Mouse (Mus musculus) retina, postnatal 7 days (tissue): ENCODE data around the gene Cspg5.
A peak's percentile ranks its signal among the peaks of the same experiment; 100 is the strongest.

Experiments used
- DNase-seq: peaks from one replicate; pipeline ENCODE4 v3.0.0-alpha.2; 2012; ENCODE audit warnings: low read depth, low spot score

Cspg5 gene

DNA sequence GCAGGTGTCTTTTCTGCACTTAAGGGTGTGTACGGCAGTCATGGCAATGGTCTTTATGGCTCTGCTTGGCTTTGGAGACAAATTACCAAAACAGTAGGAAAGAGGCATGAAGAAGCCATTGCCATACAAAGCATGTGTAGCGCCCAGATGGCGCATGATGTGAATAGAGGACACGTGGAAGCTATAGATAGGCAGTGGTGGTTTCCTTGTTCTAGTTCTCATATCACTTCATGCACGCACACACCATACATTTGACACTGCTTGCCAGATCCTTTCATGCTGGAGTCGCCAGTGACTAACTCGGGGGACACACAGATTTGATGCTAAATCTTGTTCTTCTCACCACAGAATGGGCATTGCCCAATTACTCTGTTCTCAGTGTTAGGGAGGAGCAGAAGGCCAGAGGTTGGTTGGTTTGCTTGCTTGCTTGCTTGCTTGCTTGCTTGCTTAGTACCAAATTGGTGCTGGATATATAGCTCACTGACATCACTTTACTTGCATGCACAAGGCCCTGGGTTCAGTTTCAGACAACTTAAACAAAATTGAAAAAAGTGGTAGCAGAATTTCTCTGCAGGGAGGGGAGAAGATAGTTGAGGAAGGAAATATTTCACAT, at the start of gene Cspg5:
Gene Cspg5 (plus strand): TSS at position 563 of the 613 bp plus-strand sequence.
- DNase-seq: no peak

DNA sequence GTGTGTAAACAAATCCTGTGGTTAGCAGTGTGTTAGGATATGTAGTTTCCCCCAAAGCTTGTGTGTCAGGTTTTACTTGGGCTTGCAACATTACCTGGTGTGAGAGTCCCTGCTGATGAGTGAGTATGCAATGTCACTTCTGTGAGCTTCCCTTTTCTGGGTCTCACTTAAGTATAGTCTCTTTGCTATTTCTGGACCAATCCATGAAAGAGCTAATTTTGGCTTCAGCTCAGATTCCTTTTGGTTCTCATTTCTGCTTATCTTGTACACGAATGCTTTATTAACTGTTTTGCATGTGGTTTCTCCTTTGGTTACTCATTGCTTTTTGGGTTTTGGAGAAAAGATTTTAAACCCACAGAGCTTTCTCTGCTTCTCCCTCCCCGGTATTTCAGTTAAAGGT, 43.7 kb upstream of the Cspg5 start:
- DNase-seq: no peak

DNA sequence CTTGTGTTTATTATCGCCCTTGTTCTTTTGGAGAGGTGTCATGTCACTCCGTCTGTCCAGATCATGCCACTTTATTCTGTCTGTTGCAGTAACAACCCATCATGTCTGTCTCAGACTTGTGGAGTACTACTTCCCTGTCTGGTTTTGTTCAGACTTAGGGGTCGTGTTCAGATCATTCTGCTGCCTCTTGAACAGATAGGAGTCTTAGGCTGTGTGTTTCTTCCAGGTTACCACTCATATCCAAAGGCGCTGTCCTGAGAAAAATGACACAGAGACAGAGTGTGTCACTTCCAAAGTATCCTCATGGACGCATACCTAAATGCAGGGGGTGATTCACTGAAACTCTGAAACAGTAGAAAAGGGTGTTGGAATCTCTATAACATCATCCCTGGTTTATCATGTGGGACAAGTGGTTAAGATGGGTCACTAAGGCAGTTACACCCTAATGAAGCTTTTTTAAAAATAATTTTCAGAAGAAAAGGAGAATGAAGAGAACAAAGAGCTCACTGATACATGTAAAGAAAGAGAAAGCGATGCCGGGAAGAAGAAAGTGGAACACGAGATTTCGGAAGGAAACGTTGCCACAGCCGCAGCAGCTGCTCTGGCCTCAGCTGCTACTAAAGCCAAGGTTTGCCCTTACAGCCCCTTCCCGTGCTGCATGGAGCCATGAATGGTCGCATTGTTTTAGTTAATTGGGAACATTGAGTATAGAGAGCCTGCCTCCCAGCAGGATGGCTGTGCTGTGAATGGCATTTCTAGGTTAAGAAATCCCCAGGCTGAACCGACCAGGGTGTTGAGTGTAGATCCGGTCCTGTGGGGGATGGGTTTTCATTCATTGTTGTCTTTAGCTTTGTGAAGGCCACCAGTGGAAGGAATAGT, 37.8 kb upstream of the Cspg5 start:
- DNase-seq: peak; percentile 34

DNA sequence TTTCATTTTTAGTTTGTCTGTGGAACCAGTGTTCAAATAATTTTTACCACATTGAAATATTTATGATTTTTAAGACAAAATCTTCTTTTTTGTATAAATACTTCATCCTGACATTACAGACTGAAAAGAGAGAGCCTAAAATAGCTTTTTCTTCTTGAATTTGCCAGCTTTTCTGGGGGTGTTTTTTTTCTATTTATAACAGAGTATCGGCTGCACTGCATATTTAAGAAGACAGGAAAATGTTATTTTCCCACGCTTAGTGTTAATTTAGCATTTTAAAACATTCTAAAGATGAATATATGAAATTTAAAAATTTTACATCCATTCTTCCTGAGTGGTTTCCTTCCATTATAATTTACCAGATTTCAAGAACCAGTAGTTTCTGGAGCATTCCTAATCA, 37.1 kb upstream of the Cspg5 start:
- DNase-seq: no peak

DNA sequence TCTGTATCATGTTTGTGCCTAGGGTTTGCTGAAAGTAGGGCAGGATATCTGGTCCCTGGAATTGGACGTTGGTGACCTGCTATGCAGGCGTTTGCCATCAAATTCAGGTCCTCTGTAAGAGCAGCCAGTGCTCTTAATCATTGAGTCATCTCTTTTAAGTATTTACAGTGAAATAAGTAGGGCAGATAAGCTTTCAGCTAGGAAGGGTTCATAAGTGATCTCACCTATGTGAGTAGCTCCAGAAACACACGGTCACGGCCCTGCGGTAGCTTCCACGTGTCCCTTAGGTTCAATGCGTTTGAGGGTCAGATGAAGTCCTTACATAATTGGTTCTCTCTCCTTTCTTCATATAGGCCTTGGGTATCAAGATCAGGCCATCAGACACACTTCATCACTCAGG, 35.3 kb upstream of the Cspg5 start:
- DNase-seq: no peak

DNA sequence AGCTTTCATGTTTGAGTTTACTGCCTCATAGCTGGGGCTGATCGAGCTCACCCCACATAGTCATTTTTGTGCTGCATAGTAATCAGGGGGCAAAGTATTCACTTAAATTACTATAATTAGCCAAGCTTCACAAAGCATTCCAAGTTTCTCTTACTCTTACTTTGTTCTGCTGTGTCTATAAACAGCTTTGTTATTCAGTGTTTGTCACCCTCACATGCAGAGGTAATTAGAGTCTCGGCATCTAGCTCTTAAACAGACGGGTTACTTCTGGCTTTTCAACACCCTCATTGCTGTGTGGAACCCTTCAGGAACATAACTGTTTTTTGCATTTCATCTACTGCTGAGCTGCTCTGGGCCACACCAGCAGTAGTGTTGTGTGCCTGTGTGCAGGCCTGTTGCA, 34.6 kb upstream of the Cspg5 start:
- no peak for DNase-seq

DNA sequence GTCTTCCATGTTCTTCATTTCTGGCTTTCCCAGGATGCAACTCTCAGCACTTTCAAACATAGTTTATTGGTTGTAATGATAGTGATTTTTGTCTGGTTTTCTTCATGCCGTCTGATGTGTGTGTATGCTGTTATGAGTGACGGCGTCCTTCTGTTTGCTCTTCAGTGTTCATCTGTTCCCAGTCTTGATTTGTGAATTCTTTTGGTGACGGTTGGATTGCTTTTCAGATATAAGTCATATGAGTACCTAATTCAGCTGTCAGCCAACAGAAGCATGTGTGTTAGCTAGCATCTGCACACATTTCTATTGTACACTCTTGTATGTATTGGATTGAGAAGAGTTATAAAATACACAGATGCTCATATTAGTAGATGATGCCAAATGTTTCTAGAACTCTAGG, 19.3 kb upstream of the Cspg5 start:
- DNase-seq: no peak

DNA sequence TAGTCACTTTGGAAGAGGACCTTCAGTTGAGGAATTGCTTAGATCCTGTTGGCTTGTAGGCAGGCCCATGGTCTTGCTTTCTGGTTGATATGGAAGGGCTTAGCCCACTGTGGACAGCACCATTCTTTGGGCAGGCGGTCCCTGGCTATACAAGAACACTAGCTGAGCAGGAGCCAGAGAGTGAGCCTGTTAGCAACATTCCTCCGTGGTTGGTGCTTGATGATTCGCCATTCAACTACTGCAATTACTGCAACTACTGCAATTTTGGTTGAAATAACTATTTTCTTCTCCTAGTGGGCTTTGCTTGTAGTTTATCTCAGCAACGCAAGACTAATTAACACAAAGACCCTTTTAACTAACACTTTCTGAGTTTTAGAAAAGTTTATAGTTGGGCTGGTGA, 17.4 kb upstream of the Cspg5 start:
- no peak for DNase-seq

DNA sequence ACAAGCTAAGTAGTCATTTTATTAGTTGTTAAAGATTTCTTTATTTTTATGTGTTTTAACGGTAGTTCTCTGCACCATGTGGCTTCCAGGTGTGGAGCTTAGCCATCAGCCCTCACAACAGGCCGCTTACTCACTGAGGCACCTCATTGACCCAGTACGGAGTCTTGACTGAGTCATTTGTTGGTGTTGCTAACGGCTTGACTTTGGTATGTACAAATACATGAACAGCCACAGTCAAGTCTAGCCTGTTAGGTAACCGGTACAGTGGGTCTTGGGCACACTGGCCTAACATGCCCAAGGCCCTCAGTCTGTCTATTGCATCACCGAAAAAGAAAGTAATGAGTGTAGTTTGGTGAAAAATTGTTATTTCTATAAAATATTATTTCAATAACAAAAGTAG, 14.9 kb upstream of the Cspg5 start:
- DNase-seq: no peak

DNA sequence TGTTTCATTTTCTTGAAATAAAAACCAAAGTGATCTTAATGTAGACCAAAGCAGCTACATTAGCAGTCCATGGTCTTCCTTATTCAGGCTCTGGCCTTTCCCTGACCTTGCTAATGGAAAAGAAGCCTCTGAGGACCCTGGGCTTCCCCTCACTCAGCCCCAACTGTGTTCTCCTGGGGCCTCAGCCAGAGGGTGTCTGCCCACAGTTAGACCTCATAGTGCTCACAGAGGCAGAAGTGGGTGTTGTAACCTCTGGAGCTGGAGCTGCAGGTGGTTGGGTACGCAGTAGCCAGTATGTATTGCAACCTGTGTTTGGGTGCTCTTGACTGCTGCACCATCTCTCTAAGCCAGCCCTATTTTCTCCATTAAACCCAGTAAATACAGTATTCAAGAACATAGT, 14.5 kb upstream of the Cspg5 start:
- no peak for DNase-seq

DNA sequence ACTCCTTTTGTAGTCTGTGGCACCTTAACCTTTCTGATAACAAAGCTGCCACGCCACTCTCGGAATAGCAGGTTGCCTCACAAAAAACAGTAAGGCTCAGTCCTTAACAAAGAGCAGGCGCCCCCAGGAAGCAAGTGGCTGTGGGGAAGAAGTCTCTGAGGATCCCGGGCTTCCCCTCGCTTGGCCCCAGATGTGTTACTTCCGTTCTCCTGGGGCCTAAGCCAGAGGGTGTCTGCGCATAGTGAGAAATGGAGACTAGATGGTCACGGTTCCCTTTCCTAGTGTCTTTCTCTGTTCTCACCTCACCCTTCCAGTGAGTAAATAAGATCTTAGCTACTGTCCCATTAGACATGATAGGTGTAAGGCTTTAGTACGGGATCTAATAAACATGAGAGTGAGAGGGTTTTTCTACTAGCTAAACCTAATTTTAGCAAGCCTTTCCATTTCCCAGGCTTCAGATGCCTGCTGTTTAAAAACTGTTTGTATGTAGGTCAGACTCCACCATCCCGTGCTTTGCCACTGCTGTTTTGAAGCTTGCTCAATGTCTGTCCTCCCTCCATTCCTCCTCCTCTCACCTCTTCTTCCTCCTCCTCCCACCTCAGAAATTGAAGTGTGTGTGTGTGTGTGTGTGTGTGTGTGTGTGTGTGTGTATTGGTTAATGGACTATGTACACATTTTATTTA, 13.9 kb upstream of the Cspg5 start:
- no peak for DNase-seq

DNA sequence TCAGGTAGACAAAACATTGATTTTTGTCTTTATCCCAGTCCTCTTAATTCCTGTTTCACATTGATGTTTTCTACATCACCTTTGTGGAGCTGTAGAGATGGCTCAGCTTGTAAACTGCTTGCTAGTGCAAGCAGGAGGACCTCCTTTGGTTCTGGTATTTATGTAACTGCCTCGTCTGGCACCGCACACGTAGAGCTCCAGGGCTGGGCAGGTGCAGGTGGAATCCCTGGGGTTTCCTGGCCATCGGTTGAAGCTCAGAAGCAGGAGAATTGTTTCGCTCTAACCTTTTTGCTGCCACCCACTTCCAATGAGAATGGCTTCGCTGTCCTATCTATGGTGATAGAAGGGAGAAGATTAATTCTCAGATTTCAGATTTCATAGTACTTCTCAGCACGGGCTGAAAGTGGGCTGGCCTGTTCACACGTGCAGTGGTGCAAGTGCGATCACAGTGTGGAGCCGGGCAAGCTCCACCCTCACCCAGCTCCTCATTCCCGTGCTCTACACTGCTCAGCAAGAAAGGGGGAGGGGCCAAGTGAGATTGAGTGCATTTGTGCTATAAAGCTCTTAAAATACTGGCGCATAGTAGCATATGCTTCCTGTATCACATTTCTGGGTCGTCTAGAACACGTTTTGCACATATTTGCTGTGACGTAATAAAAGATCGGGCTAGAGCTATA, 13.1 kb upstream of the Cspg5 start:
- DNase-seq: no peak

DNA sequence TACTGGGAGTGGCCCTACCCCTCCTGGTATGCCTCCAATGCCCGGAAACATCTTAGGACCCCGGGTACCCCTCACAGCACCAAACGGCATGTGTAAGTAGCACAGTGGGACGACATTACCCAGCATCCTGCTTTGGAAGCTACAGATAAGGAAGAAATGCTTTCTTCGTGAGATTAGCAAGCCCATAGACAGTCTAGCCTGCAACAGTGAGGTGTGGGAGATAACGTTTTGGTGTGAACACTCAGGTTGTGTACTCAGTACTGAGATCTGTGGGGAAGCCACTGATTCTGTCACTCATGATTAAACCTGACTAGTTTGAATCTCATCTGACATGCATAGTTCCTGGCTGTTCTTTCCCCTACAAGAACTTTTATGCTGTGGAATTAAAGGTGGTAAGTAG, 8.6 kb upstream of the Cspg5 start:
- no peak for DNase-seq

DNA sequence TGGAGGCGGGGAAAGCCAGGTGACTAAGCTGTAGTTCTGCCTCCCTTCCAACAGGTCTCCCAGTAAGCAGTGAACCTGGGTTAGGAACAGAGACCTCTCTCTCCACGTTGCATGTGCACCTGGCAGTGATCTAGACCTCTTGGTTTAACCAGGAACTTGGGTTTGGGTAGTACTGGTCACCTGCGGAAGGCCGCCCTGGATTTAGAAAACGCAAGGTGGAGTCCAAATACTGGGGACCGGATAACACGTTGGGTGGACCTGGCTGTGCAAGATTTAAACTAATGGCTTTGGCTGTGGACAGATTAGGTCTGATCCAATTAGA, 945 bp downstream of the Cspg5 start:
- DNase-seq: no peak

DNA sequence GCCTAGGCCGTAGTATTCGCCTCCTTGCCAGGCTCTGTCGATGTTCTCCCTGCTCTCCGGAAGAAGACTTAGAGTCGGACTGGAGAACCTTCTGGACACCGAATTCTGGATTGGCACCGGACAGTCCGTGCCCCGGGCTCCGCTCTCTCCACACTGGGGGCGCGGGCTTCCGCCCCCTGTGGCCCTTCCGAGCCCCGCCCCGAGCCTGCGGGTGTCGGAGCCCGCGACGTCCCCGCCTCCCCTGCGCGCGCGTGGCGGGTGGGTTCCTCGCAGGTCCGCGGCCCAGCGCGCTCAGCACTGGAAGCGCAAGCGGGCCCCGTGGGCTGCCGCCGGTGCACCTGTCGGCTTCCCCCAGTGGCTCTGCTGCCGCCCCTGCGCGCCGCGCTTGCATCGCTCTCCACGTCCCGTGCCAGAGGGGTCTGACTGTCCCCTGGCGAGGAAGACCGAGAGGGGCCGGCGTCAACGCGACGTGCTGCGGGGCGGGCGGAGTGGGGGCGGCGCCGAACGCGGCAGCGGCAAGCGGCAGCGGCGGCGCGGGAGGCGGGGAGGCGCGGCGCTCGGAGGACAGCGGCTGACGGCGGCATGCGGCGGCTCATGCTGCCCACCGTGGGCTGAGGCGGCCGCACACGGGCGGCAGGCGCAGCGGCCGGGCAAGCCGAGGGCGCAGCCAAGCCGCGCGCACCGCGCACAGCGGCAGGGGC, 1.5 kb downstream of the Cspg5 start:
- DNase-seq: peak; percentile 68

DNA sequence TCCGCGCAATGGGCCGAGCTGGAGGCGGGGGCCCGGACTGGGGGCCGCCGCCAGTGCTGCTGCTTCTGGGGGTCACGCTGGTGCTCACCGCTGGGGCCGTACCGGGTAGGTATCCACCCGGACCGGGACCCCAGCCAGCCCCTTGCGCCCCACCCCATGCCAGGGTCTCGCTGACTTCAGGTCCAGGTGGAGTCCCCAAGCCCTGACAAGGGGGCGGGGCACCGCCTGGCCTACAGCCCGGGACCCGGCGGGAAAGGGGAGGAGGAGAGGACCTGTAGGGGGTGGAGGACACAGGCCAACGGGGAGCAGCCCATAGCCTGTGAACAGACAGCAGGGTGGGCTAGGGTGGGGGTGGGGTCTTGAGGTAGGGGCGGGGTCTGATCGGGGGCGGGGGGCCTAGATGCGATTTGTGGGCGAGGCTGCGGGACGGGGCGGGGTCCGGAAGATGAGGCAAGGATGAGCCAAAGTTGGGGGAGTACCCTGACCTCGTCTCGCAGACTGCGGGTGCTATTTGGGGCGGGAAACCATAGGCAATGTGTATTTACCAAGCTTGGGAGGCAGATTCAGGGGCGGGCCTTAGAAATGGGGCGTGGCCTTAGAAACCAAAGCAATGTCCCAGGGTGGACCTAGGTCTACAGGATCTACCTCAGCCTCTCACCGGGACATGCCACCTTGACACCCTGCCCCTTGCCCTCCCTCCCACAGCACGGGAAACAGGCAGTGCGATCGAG, 2.2 kb downstream of the Cspg5 start:
- DNase-seq: no peak

DNA sequence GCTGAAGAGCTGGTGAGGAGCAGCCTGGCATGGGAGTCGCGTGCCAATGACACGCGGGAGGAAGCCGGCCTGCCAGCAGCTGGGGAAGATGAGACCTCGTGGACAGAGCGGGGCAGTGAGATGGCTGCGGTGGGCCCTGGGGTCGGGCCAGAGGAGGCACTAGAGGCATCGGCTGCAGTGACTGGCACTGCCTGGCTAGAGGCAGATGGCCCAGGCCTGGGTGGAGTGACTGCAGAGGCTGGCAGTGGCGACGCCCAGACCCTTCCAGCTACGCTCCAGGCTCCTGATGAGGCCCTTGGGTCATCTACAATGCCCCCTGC, 2.7 kb downstream of the Cspg5 start:
- no peak for DNase-seq

DNA sequence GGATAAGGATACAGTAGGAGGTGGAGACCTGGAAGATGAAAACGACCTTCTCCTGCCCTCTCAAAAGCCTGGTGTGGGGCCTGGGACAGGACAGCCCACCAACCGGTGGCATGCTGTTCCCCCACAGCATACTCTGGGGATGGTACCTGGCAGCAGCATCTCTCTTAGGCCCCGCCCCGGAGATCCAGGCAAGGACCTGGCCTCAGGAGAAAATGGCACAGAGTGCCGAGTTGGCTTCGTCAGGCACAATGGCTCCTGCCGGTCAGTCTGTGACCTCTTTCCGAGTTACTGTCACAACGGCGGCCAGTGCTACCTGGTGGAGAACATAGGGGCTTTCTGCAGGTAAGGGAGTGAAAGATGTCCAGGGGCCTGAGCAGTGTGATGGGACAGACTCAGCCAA, 3.5 kb downstream of the Cspg5 start:
- no peak for DNase-seq

DNA sequence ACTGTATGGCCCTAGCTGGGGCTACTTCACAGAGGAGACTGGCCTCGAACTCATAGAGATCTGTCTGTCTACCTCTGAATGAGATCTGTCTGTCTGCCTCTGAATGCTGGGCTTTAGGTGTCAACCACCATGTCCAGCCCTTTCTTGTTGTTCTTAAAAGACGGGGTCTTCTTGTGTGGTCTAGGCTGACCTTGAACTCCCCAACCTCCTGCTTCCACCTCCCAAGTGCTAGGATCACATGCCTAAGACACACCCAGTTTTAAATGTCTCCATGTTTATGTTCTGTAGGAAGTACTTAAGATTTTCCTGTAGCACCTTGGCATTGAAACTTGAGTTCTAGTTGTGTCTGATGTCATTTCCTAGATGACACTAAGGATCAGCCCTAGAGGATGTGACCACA, 5.3 kb downstream of the Cspg5 start:
- DNase-seq: no peak

DNA sequence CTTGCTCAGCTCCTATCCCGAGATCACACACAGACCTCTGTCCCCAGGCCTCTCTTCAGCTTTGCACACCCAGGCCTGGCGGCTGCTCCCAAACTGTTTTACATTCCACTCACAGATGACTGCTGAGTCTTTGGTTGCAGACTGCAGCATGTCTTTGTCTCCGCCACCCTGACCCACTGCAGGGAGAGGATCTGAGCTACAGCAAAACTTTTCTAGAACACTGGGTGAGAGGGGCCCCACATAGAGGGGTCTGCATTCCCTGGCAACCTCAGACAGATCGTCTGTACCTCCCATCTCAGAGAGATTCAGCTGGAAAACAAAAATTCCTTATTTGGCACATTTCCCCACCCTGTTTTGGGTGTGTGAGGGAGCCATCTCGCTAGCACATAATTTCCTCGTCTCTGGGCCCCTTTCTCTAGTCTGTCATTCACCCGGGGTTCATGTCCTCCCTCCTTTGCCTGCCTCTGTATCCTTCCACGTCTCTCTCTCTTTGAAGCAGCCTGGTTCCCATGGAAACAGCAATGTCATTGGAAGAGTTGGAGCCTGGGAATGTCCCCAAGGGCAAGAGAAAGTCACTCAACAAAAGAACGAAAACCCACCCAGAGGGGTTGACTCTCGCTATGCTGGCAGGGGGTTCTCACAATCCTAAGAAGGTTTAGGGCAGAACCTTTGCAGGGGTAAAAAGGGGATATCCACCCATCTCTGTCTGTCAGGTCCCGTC, 6.4 kb downstream of the Cspg5 start:
- no peak for DNase-seq

DNA sequence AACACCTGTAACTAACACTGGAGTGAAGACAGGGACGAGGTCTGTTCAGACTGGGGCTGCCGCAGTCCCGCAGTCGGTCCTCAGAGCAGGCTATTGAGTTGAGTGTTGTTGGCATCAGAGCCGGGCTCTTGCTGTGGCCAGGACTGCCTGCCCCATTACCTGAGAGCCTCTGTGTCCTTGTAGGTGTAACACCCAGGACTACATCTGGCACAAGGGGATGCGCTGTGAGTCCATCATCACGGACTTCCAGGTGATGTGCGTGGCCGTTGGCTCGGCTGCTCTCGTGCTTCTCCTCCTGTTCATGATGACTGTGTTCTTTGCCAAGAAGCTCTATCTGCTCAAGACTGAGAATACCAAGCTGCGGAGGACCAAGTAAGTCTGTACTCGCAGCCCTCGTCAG, 7.2 kb downstream of the Cspg5 start:
- no peak for DNase-seq
